Mouse (Mus musculus): ENCODE results near the gene Tcap.

Tcap gene

DNA sequence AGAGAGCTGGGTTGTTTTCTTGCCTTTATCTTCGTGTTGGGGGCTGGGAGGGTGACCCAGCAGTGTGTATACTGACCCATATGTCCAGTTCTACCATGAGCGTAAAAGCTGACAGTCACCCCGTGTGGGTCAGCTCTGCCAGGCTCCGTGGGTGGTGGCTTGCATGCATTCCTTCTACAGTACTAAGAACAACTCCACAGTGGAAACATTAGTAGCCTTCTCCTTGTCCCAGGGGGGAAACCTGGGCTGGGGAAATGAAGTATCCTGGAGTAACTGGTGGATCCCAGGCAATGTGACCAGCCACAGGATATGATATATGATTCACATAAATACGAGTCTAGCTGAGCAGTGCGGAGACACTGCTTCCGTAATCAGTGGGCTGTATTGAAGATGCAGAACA, 30.1 kb downstream of the Tcap start:
- no peak for DNase-seq

DNA sequence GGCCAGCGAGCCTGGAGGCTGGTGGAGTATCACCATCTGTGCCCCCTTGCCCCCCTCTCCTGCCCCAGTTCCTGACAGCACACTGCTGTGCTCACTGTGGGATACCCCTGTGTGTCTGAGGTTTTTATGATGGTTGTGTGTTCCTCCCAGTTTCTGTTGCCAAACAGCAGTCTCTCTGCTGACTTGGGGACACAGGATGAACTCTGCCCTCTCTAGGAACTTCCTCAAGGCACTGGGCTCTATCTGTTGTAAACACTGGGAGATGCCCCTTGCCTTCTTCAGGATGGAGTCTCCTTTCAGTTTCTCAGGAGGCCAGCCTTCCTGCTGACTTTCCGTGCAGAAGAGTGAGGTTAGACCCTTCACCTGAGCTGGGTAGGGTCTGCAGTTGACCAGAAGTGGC, 30.6 kb downstream of the Tcap start:
- DNase-seq = no peak

DNA sequence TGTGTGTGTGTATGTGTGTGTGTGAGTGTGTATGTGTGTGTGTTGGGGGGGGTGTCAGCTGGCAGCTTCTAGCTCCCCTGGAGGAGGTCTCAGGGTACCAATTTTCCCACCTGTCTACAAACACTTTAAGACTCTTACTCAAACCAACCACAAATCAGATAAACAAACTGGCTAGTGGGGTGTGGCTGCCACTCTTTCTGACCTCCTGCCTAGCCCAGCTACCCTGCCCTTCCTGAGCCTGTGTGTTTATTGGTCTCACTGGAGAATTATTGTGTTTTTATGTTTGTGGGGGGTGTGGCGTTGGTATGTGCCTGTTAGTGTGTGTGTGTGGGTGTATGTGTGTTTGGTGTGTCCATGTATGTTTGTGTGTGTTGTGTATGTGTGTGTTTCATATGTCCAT, 33.5 kb downstream of the Tcap start:
- no peak for DNase-seq

DNA sequence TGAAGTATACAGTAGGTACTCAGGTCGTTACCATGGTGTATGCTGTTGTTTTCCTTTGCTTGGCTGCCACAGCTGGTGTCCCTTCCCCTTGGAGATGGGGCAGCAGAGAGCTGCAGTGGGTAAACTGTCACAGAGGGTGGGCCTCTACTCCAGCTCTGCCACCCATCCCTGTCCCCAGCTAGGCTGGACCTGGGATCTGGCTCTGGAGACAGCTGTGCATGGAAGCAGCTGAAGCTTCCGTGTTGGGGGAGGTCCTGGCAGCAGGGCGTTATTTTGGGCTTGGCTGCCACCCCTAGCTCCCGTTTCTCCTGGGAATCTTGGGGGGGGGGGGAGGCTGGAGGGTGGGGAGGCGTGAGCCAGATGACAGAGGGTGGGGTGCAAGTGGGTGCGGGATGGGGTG, 34.7 kb downstream of the Tcap start:
- DNase-seq = no peak

DNA sequence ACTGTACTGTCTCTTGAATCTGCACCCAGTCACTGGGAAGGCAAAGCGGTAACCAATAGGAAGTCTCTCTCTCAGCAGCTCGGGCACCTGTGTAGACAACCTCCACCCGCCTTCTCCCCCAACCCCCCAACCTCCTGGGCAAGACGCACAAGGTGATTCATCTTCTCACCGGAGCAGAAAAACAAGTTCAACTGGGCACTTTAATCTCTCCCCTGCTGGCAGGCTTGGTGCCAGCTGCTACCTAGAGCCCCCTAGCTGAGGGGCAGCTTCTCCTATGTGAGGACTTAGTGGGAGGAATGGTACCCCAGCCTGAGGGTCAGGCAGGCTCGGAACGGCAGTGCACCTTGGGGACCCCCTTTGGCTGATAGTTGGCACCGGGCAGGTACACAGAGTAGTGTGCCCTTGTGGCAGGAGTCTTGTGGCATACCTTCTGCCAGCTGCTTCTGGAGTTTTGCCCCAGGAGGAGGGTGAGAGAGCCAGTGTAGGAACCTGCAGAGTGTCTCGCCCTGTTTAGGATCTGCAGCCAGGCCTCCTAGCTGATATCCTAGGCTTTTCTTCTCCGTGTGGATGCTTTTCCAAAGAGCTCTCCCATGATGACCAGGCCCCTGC, 35.4 kb downstream of the Tcap start:
- DNase-seq = no peak

DNA sequence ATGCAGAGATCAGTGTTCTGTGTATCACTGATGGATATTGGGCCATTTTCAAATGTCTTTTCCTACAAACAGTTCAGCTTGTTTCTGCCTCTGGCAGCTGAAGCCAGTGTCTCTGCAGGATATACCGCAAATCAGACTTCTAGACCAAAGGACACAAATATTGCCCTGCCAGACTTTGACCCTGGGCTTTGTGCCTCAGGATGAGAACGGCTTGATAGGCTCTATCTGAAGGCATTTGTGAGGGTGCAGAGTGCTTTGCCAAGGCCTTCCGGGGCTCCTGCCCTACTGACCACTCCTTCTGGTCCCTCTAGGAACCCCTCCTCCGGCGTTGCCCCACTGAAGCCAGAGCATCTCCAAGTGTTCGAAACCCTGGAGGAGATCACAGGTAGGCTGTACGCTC, 43.0 kb downstream of the Tcap start:
- DNase-seq = no peak

DNA sequence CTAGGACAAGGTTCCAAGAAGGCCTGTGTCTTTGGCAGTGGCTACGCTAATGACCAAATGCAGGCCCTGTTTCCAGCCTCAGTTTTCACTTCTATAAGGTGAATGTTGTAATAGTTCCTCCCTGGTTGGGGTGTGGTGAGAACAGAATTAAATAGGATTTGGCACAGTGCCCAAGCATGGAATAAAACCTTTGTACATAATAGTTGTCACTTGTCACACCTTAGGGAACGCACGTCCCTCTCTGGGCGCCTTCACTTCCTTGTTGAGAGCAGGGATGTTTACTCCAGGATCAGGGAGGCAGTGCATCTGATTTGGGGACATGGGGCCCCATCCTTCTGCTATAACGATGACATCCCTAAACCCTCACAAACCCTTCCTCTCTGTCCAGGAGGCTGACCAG, 44.8 kb downstream of the Tcap start:
- DNase-seq = no peak

DNA sequence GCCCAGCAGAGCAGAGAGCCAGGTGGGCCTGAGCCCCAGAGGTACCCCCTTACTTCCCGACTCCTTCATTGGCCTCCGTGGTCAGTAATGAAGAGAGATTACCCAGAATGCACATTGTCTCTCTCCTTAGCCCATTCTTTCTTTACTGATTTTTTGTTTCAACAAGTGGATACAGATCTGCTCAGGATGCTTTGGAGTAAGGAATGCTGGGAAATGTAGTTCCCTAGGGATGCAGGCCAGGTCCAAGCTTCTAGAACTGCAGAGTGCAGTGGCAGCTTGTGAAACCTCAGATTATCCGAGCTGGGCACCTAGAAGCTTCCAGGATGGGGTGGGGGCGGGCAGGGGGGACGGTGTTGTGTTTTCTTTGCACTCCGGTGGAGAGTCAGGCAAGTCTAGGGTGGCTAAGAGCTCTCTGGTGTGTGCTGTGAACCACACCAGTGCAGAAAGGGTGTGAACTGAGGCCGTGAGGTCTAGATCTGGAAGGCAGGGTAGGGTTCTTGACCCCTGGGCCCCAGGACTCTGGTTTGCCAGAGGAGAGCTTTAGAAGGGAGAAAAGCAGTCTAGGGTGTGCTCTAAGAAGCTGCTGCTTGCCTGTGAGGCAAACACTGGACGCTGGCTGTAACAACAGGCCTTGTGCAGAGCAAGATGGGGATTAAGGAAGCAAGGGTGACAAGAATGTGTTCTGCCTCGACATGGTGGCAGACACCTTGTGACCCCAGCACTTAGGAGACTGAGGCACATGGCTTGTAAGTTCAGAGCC, 48.3 kb downstream of the Tcap start:
- DNase-seq = no peak

All from right cerebral cortex, adult 18-20 months (tissue).